ENCODE assay signal across 21 mouse cellular contexts in the genomic region with DNA sequence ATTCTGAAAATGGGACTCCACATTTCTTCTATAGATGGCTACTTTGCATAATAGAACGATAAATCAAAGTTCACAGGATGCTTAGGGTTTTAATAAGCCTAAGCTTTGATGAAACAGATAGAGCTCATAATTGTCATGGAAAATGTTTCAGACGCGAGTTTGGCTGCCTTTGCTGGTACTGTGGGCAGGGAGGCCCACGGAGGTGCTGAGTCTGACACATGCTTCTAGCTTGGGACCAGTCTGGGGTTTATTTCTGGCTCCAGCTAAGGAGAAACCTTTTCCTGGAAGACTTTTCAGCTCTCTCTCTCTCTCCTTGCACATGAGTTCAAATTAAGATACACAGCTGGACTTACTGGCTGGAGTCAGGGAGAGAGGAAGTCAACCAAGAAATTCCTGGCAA. TPM values are rescaled to one million over a fixed set of nuclear protein-coding genes. Genes with fewer than 3 reads are reported as not detected.
DNase-seq lines count a peak whose midpoint lies in the region; TF ChIP-seq lines count a peak whose summit lies in the region.
"Had no signal": no experiment of that assay in that cellular context is flagged by ENCODE, and none has a peak within 500 bp of the region (broad histone marks: within the 10 kb centered on the region; RNA-seq: fewer than 3 reads in every experiment).

No protein-coding gene starts in this region.

- H3K27me3 ChIP-seq in heart, embryonic 10.5 days (ENCODE audit: insufficient read depth, poor library complexity, severe bottlenecking) = no peaks in the 10 kb centered on the region
- no peaks in the 10 kb centered on the region for H3K27me3 ChIP-seq in kidney, adult 2 months (replicated peaks; ENCODE audit: control insufficient read depth, insufficient read depth, low read length)
- H3K27me3 ChIP-seq: heart, embryonic 15.5 days; Patski had no signal

- no peak overlapping the region for H3K4me3 ChIP-seq in heart, embryonic 10.5 days
- no peak overlapping the region for H3K4me3 ChIP-seq in macrophage (ENCODE audit: inconsistent target)
- H3K4me3 ChIP-seq in kidney, adult 2 months (ENCODE audit: insufficient read depth, low read depth, low read length) = no peak overlapping the region
- H3K4me3 ChIP-seq: embryonic facial prominence, embryonic 10.5 days; heart, adult 2 months; heart, embryonic 15.5 days had no signal

- no peak for TF ChIP-seq POLR2A in kidney, adult 2 months (IDR thresholded peaks at IDR 0.05; ENCODE audit: low read depth, low read length)

- TF ChIP-seq CTCF in kidney, adult 2 months (conservative IDR thresholded peaks at IDR 0.05; ENCODE audit: insufficient read depth, insufficient read length, low read depth, low read length) = no peak

- intact Hi-C loops in heart, postnatal 25 days (cut with DNase I) = no loop called here

- no peak for DNase-seq in heart, embryonic 10.5 days (ENCODE audit: low spot score)
- no peak for DNase-seq in heart, postnatal 25 days (ENCODE audit: low spot score)
- peak; percentile 49 for DNase-seq in CD4-positive helper T cell, adult 2 months (ENCODE audit: low read depth, low spot score)
- DNase-seq in NIH3T3 (ENCODE audit: low read depth) = peak; percentile 64
- no peak for DNase-seq in kidney, adult 2 months
- DNase-seq in cerebellum, adult 9-11 months = no peak
- DNase-seq: adrenal gland, postnatal 10 days; B cell, adult 2 months; cerebellum, adult 18-20 months; gastrocnemius, postnatal 25 days; heart, adult 2 months; kidney, adult 9 months; kidney, postnatal 36 days; lung, adult 18-20 months; lung, postnatal 36 days; thymus, adult 2 months had no signal

- H3K36me3 ChIP-seq in heart, embryonic 10.5 days = no peaks in the 10 kb centered on the region
- H3K36me3 ChIP-seq in macrophage (ENCODE audit: inconsistent target) = no peaks in the 10 kb centered on the region
- no peaks in the 10 kb centered on the region for H3K36me3 ChIP-seq in kidney, adult 2 months (ENCODE audit: control insufficient read depth, insufficient read depth, low read length)
- H3K36me3 ChIP-seq: embryonic facial prominence, embryonic 10.5 days; heart, embryonic 15.5 days had no signal

- peaks cover 28% of the 10 kb centered on the region for H3K4me1 ChIP-seq in heart, embryonic 10.5 days
- H3K4me1 ChIP-seq in kidney, adult 2 months (ENCODE audit: control insufficient read depth, insufficient read depth, low read length) = peaks cover 7% of the 10 kb centered on the region

- H3K27ac ChIP-seq in heart, embryonic 10.5 days = peak overlapping the region; percentile 77; the same call in 1 of the 2 replicates
- 0 out of 2 replicates have a peak overlapping the region, but pooled peaks have one; percentile 27 for H3K27ac ChIP-seq in macrophage
- H3K27ac ChIP-seq in kidney, adult 2 months (ENCODE audit: insufficient read depth, low read depth, low read length) = no peak overlapping the region
- H3K27ac ChIP-seq: embryonic facial prominence, embryonic 10.5 days; heart, adult 2 months; heart, embryonic 15.5 days; hindbrain, postnatal 0 days had no signal

- 75% methylated on average over 4 of the region's 4 CpGs for WGBS in heart, embryonic 10.5 days
- 81% methylated on average over 4 of the region's 4 CpGs for WGBS in macrophage (ENCODE audit: missing documents)
- WGBS in kidney, adult 2 months = 84% methylated on average over 4 of the region's 4 CpGs

- H3K9me3 ChIP-seq in heart, embryonic 10.5 days = no peaks in the 10 kb centered on the region
- H3K9me3 ChIP-seq: embryonic facial prominence, embryonic 10.5 days; heart, embryonic 15.5 days had no signal

- no peaks in the 10 kb centered on the region for H3K79me2 ChIP-seq in macrophage (ENCODE audit: inconsistent target)

RNA-seq across cellular contexts. Expression of a gene that starts 53.1 kb away (rescaled TPM):
- polyA plus RNA-seq in heart, embryonic 10.5 days (2016; fragmentation: Nextera tagmentation; extraction: Ambion mirVana) = 156 and 169 TPM in 2 replicates
- total RNA-seq in heart, postnatal 25 days (2021) = 100 to 1,000 TPM; 126 to 148 TPM
- 100 to 1,000 TPM in 13 of 26 experiments, 10 to 100 TPM in 13; 29.9 to 322 (median 102) TPM for total RNA-seq in macrophage (2018; cell fraction: chromatin; rRNA removed)
- 100 to 1,000 TPM; 163 to 271 (median 202) TPM for total RNA-seq in macrophage (2018; cell fraction: cytosol; rRNA removed)
- 100 to 1,000 TPM in 25 of 26 experiments, 10 to 100 TPM in 1; 93.8 to 340 (median 200) TPM for total RNA-seq in macrophage (2018; cell fraction: nucleus; rRNA removed)
- polyA plus RNA-seq in macrophage (2018) = 204 to 235 TPM (median 225 TPM) in 3 replicates
- 241 and 291 TPM in 2 replicates for polyA plus RNA-seq in kidney, adult 2 months (2012; rRNA removed)

Comparison
In these comparisons a context has a peak if more than half of its experiments do, and no peak if none do; other contexts are left out.
1. DNase-seq: peak in CD4-positive helper T cell, adult 2 months (single experiment) and NIH3T3 (single experiment); none in heart, embryonic 10.5 days (single experiment), heart, postnatal 25 days (single experiment), kidney, adult 2 months (single experiment) and cerebellum, adult 9-11 months (single experiment).